Mouse (Mus musculus): Measurements from ENCODE around the gene Gpr132. TPM values are rescaled to one million over a fixed set of nuclear protein-coding genes. Genes with fewer than 3 reads are reported as not detected.

Gpr132 gene
- total and polyA plus RNA-seq, 3 experiments, result 0.11 to 0.14 TPM; not detected in 1

GRCm38 (mm10) chr12:112869783-112870204, 1.8 kb upstream of the Gpr132 start:
- no peaks in the 10 kb centered on the region for H3K36me3 ChIP-seq (replicated peaks)
- DNase-seq (ENCODE audit: low spot score) (no peak), ATAC-seq (ENCODE audit: extremely low read depth, insufficient number of reproducible peaks, low FRiP score, poor library complexity, severe bottlenecking) (no peak)
- H3K4me1 ChIP-seq (ENCODE audit: insufficient read depth, low read depth, low read length), result no peaks in the 10 kb centered on the region; the same call in 1 of the 2 replicates
- TF ChIP-seq GATA2 (IDR thresholded peaks at IDR 0.05; ENCODE audit: borderline replicate concordance, low read depth, low read length) (no peak), TAL1 (conservative IDR thresholded peaks at IDR 0.05; ENCODE audit: low read depth, low read length) (no peak), POLR2AphosphoS5 (IDR thresholded peaks at IDR 0.05; ENCODE audit: insufficient replicate concordance, low read depth, low read length) (no peak), GATA1 (IDR thresholded peaks at IDR 0.05; ENCODE audit: borderline replicate concordance, low read length) (no peak), CTCF (IDR thresholded peaks at IDR 0.05; ENCODE audit: low read depth, low read length) (no peak)
- H3K9me3 ChIP-seq (replicated peaks), result no peaks in the 10 kb centered on the region
- no peak overlapping the region for H3K4me3 ChIP-seq (ENCODE audit: low read depth, low read length)
- peaks cover 41% of the 10 kb centered on the region for H3K27me3 ChIP-seq (ENCODE audit: insufficient read depth, low read length)

DNA sequence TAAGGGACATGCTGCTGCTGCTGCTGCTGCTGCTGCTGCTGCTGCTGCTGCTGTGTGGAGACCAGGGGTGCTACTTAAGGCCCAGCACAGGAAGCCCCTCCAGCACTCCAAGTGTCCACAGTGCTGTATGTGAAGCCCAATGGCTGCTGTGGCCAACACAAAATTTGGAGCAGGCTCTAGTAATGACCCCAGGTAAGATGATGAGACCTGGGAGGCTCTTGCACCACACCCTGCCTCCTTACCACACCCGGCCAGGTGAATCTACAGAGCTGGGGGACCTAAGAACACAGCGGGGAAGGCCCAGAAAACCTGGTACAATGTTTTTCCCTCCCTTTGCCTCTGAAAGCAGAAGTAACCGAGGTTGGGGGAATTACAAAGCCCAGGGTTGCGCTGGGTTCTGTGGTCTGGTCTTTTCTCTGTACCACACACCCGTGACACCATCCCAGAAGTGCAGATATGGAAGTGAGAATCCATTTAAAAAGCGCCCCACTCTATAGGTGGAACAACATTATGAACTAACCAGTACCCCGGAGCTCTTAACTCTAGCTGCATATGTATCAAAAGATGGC, 838 bp downstream of the Gpr132 start:
- H3K27me3 ChIP-seq (ENCODE audit: insufficient read depth, low read length), result peaks cover 31% of the 10 kb centered on the region
- H3K4me3 ChIP-seq (ENCODE audit: low read depth, low read length), result no peak overlapping the region
- TF ChIP-seq POLR2AphosphoS5 (IDR thresholded peaks at IDR 0.05; ENCODE audit: insufficient replicate concordance, low read depth, low read length) (no peak), TAL1 (conservative IDR thresholded peaks at IDR 0.05; ENCODE audit: low read depth, low read length) (no peak)
- H3K9me3 ChIP-seq (replicated peaks), result no peaks in the 10 kb centered on the region
- DNase-seq (ENCODE audit: low spot score), result no peak
- no peak for ATAC-seq (ENCODE audit: extremely low read depth, insufficient number of reproducible peaks, low FRiP score, poor library complexity, severe bottlenecking)
- H3K36me3 ChIP-seq (replicated peaks), result no peaks in the 10 kb centered on the region
- H3K4me1 ChIP-seq (ENCODE audit: insufficient read depth, low read depth, low read length), result no peaks in the 10 kb centered on the region; the same call in 1 of the 2 replicates

- ATAC-seq (ENCODE audit: extremely low read depth, insufficient number of reproducible peaks, low FRiP score, poor library complexity, severe bottlenecking) (no peak), DNase-seq (ENCODE audit: low spot score) (no peak)
- Histone ChIP-seq H3K36me3 (replicated peaks) (no peaks in the 10 kb centered on the region), H3K4me3 (ENCODE audit: low read depth, low read length) (no peak overlapping the region), H3K9me3 (replicated peaks) (no peaks in the 10 kb centered on the region), H3K4me1 (ENCODE audit: insufficient read depth, low read depth, low read length) (no peaks in the 10 kb centered on the region; the same call in 1 of the 2 replicates), H3K27me3 (ENCODE audit: insufficient read depth, low read length) (peaks cover 29% of the 10 kb centered on the region)
- TF ChIP-seq POLR2AphosphoS5 (IDR thresholded peaks at IDR 0.05; ENCODE audit: insufficient replicate concordance, low read depth, low read length) (no peak), TAL1 (conservative IDR thresholded peaks at IDR 0.05; ENCODE audit: low read depth, low read length) (no peak), CTCF (IDR thresholded peaks at IDR 0.05; ENCODE audit: low read depth, low read length) (no peak), GATA1 (IDR thresholded peaks at IDR 0.05; ENCODE audit: borderline replicate concordance, low read length) (no peak), GATA2 (IDR thresholded peaks at IDR 0.05; ENCODE audit: borderline replicate concordance, low read depth, low read length) (no peak)
Measured at GRCm38 (mm10) chr12:112866467-112867080, 1.5 kb downstream of the Gpr132 start.

DNA sequence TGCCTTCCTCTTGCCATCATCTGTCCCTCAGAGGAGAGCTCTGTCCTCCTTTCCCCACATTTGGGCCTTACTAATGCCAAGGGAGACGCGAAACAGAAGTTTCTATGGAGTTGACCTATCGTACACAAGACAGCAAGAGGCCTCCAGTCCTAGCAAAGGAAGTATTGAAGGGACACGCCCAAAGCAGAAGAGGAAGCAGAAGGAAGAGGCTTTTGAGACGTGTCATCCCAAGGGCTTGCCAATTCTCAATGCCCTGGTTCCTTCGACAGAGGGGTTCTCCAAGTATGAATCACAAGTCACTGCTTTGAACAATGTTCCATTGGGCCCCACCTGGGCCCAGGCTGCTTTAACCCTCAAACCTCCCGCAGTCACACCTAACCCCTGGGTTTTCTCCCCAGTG, 3.2 kb downstream of the Gpr132 start:
- TF ChIP-seq GATA2 (IDR thresholded peaks at IDR 0.05; ENCODE audit: borderline replicate concordance, low read depth, low read length) (no peak), CTCF (IDR thresholded peaks at IDR 0.05; ENCODE audit: low read depth, low read length) (no peak), GATA1 (IDR thresholded peaks at IDR 0.05; ENCODE audit: borderline replicate concordance, low read length) (no peak), TAL1 (conservative IDR thresholded peaks at IDR 0.05; ENCODE audit: low read depth, low read length) (no peak)
- Histone ChIP-seq H3K9me3 (replicated peaks) (no peaks in the 10 kb centered on the region), H3K27me3 (ENCODE audit: insufficient read depth, low read length) (peaks cover 20% of the 10 kb centered on the region), H3K4me3 (ENCODE audit: low read depth, low read length) (no peak overlapping the region), H3K36me3 (replicated peaks) (no peaks in the 10 kb centered on the region), H3K4me1 (ENCODE audit: insufficient read depth, low read depth, low read length) (no peaks in the 10 kb centered on the region; the same call in 1 of the 2 replicates)
- no peak for ATAC-seq (ENCODE audit: extremely low read depth, insufficient number of reproducible peaks, low FRiP score, poor library complexity, severe bottlenecking)
- DNase-seq (ENCODE audit: low spot score), result no peak

- Histone ChIP-seq H3K36me3 (replicated peaks) (no peaks in the 10 kb centered on the region), H3K9me3 (replicated peaks) (no peaks in the 10 kb centered on the region), H3K4me3 (ENCODE audit: low read depth, low read length) (no peak overlapping the region), H3K27me3 (ENCODE audit: insufficient read depth, low read length) (peaks cover 18% of the 10 kb centered on the region), H3K4me1 (ENCODE audit: insufficient read depth, low read depth, low read length) (no peaks in the 10 kb centered on the region; the same call in 1 of the 2 replicates)
- DNase-seq (ENCODE audit: low spot score), result no peak
- ATAC-seq (ENCODE audit: extremely low read depth, insufficient number of reproducible peaks, low FRiP score, poor library complexity, severe bottlenecking), result no peak
- TF ChIP-seq POLR2AphosphoS5 (IDR thresholded peaks at IDR 0.05; ENCODE audit: insufficient replicate concordance, low read depth, low read length) (no peak), TAL1 (conservative IDR thresholded peaks at IDR 0.05; ENCODE audit: low read depth, low read length) (no peak), GATA2 (IDR thresholded peaks at IDR 0.05; ENCODE audit: borderline replicate concordance, low read depth, low read length) (no peak), GATA1 (IDR thresholded peaks at IDR 0.05; ENCODE audit: borderline replicate concordance, low read length) (no peak), CTCF (IDR thresholded peaks at IDR 0.05; ENCODE audit: low read depth, low read length) (no peak)
Measured at GRCm38 (mm10) chr12:112861911-112862321, 6.1 kb downstream of the Gpr132 start.

GRCm38 (mm10) chr12:112860765-112861164, 7.3 kb downstream of the Gpr132 start:
- no peaks in the 10 kb centered on the region for H3K36me3 ChIP-seq (replicated peaks)
- ATAC-seq (ENCODE audit: extremely low read depth, insufficient number of reproducible peaks, low FRiP score, poor library complexity, severe bottlenecking), result no peak
- DNase-seq (ENCODE audit: low spot score), result no peak
- no peak overlapping the region for H3K4me3 ChIP-seq (ENCODE audit: low read depth, low read length)
- H3K27me3 ChIP-seq (ENCODE audit: insufficient read depth, low read length), result peaks cover 18% of the 10 kb centered on the region
- no peaks in the 10 kb centered on the region for H3K4me1 ChIP-seq (ENCODE audit: insufficient read depth, low read depth, low read length)
- no peaks in the 10 kb centered on the region for H3K9me3 ChIP-seq (replicated peaks)
- TF ChIP-seq POLR2AphosphoS5 (IDR thresholded peaks at IDR 0.05; ENCODE audit: insufficient replicate concordance, low read depth, low read length) (no peak), CTCF (IDR thresholded peaks at IDR 0.05; ENCODE audit: low read depth, low read length) (no peak)
